Mouse (Mus musculus) stomach, postnatal 0 days (tissue): ENCODE data around the gene Stx4a.

Source experiments
- CTCF ChIP-seq: IDR thresholded peaks from 2 replicates; pipeline ENCODE4 v1.5.1; 2016; ENCODE audit warnings: antibody characterized with exemption, low read depth, mild to moderate bottlenecking, moderate library complexity
- EP300 ChIP-seq: optimal IDR thresholded peaks from 2 replicates; pipeline ENCODE3; 2016; ENCODE audit warnings: antibody characterized with exemption

- no peak for TF ChIP-seq CTCF
- no peak for TF ChIP-seq EP300
Observed at GRCm38 (mm10) chr7:127869149-127869810, 45.2 kb downstream of the Stx4a start.
